Mouse (Mus musculus) lung, embryonic 14.5 days (tissue): ENCODE results near the gene Golga5. TPM values are rescaled to one million over a fixed set of nuclear protein-coding genes. Genes with fewer than 3 reads are reported as not detected.
A peak's percentile ranks its signal among the peaks of the same experiment; 100 is the strongest.

Experiments used
- ATAC-seq: fragments of 200-750 bp; cut with Nextera tagmentation; 2 replicates; pipeline ENCODE4 v1.8.0; 2017; ENCODE audit warnings: mild to moderate bottlenecking, moderate TSS enrichment, moderate library complexity; ENCODE audit not compliant: insufficient read depth
- DNase-seq: peaks from one replicate; pipeline ENCODE4 v3.0.0-alpha.2; 2015
- H3K27ac ChIP-seq: fragments of 300-500 bp; sonication (generic); 2 replicates; pipeline ENCODE4 v1.5.1; 2014; ENCODE audit warnings: low read depth, mild to moderate bottlenecking, moderate library complexity
- H3K27me3 ChIP-seq: fragments of 300-500 bp; sonication (generic); 2 replicates; pipeline ENCODE4 v1.6.1; 2014; ENCODE audit warnings: low read length, control low read depth; ENCODE audit not compliant: insufficient read depth
- H3K36me3 ChIP-seq: fragments of 300-500 bp; sonication (generic); 2 replicates; pipeline ENCODE4 v1.6.1; 2014; ENCODE audit warnings: control low read depth; ENCODE audit not compliant: insufficient read depth
- H3K4me1 ChIP-seq: fragments of 300-500 bp; sonication (generic); 2 replicates; pipeline ENCODE4 v1.6.1; 2014; ENCODE audit warnings: antibody characterized with exemption, control low read depth; ENCODE audit not compliant: insufficient read depth
- H3K4me2 ChIP-seq: fragments of 300-500 bp; sonication (generic); 2 replicates; pipeline ENCODE4 v1.6.1; 2014; ENCODE audit warnings: mild to moderate bottlenecking
- H3K4me3 ChIP-seq: fragments of 300-500 bp; sonication (generic); 2 replicates; pipeline ENCODE4 v1.5.1; 2014; ENCODE audit warnings: low read depth, low read length
- H3K9ac ChIP-seq: fragments of 300-500 bp; sonication (generic); 2 replicates; pipeline ENCODE4 v1.6.1; 2014
- H3K9me3 ChIP-seq: fragments of 300-500 bp; sonication (generic); 2 replicates; pipeline ENCODE4 v1.6.1; 2016; ENCODE audit warnings: low read depth, low read length, control low read depth
- CTCF ChIP-seq: IDR thresholded peaks from 2 replicates; pipeline ENCODE4 v1.5.1; 2016; ENCODE audit warnings: antibody characterized with exemption, low read depth
- WGBS: fragments of 180-500 bp; shearing (Covaris S2); extraction: QIAGEN DNeasy Blood & Tissue Kit; methylation state at CpG from one replicate; pipeline ENCODE4 v1.1.7; 2014; 5-methylcytosine and 5-hydroxymethylcytosine counted together
- polyA plus RNA-seq: library from polyadenylated mRNA; unstranded; fragments of >200 nt; fragmentation: Nextera tagmentation; extraction: Ambion mirVana; gene quantifications from 2 replicates; pipeline ENCODE4 v1.2.1, GENCODE M21; 2014

Gene Golga5
- 29.4 and 33.9 TPM in 2 replicates for polyA plus RNA-seq

GRCm38 (mm10) chr12:102468894-102469764, at the start of gene Golga5:
TSS of gene Golga5 (plus strand) at chr12:102469135.
- ATAC-seq (peak; percentile 98), DNase-seq (peak; percentile 99)
- H3K4me3 ChIP-seq = peak within 1 kb of the TSS; percentile 96
- H3K27me3 ChIP-seq = no peaks in the 10 kb centered on the region
- no peaks in the 10 kb centered on the region for H3K9me3 ChIP-seq
- under 1% methylated on average over 86 of the region's 86 CpGs for WGBS
- TF ChIP-seq CTCF = no peak
- no peaks in the 10 kb centered on the region for H3K4me1 ChIP-seq
- H3K27ac ChIP-seq = peak within 1 kb of the TSS; percentile 73
- H3K36me3 ChIP-seq = peaks cover 16% of the 10 kb centered on the region
- peak within 1 kb of the TSS; percentile 81 for H3K9ac ChIP-seq
- H3K4me2 ChIP-seq = peak within 1 kb of the TSS; percentile 81

- peak overlapping the region; percentile 15; the same call in 1 of the 2 replicates for H3K27ac ChIP-seq
- no peak overlapping the region for H3K4me2 ChIP-seq
- no peaks in the 10 kb centered on the region for H3K27me3 ChIP-seq
- no peak overlapping the region for H3K9ac ChIP-seq
- WGBS = 61% methylated on average over 3 of the region's 3 CpGs
- no peak overlapping the region for H3K4me3 ChIP-seq
- 0 out of 2 replicates have a peak, but pooled peaks cover 2% of the 10 kb centered on the region for H3K36me3 ChIP-seq
- no peak for ATAC-seq
- H3K4me1 ChIP-seq = no peaks in the 10 kb centered on the region
- TF ChIP-seq CTCF = no peak
- DNase-seq = no peak
- no peaks in the 10 kb centered on the region for H3K9me3 ChIP-seq
Measured at GRCm38 (mm10) chr12:102419544-102419943, 49.4 kb upstream of the Golga5 start.

- H3K9me3 ChIP-seq = no peaks in the 10 kb centered on the region
- H3K27ac ChIP-seq = no peak overlapping the region
- no peaks in the 10 kb centered on the region for H3K4me1 ChIP-seq
- DNase-seq (no peak), ATAC-seq (no peak)
- H3K4me3 ChIP-seq = no peak overlapping the region
- H3K36me3 ChIP-seq = no peaks in the 10 kb centered on the region
- TF ChIP-seq CTCF = no peak
- no peak overlapping the region for H3K4me2 ChIP-seq
- no peaks in the 10 kb centered on the region for H3K27me3 ChIP-seq
- WGBS = 78% methylated on average over 10 of the region's 10 CpGs
- no peak overlapping the region for H3K9ac ChIP-seq
Measured at GRCm38 (mm10) chr12:102420168-102420890, 48.6 kb upstream of the Golga5 start.

GRCm38 (mm10) chr12:102422065-102422464, 46.9 kb upstream of the Golga5 start:
- peak; percentile 58; the same call in 1 of the 2 replicates for ATAC-seq
- H3K4me3 ChIP-seq = no peak overlapping the region
- H3K4me1 ChIP-seq = no peaks in the 10 kb centered on the region
- H3K27ac ChIP-seq = no peak overlapping the region; the same call in 1 of the 2 replicates
- peak; percentile 42 for DNase-seq
- H3K4me2 ChIP-seq = no peak overlapping the region
- H3K9me3 ChIP-seq = no peaks in the 10 kb centered on the region
- no peak for TF ChIP-seq CTCF
- peaks cover 5% of the 10 kb centered on the region; the same call in 1 of the 2 replicates for H3K36me3 ChIP-seq
- no peak overlapping the region for H3K9ac ChIP-seq
- 69% methylated on average over 6 of the region's 6 CpGs for WGBS
- H3K27me3 ChIP-seq = no peaks in the 10 kb centered on the region

- Histone ChIP-seq H3K27ac (no peak overlapping the region), H3K36me3 (peaks cover 5% of the 10 kb centered on the region; the same call in 1 of the 2 replicates), H3K27me3 (no peaks in the 10 kb centered on the region), H3K9me3 (no peaks in the 10 kb centered on the region), H3K4me1 (no peaks in the 10 kb centered on the region), H3K4me3 (no peak overlapping the region), H3K9ac (no peak overlapping the region), H3K4me2 (no peak overlapping the region)
- no peak for DNase-seq
- ATAC-seq = no peak
- no peak for TF ChIP-seq CTCF
- WGBS = 78% methylated on average over 11 of the region's 11 CpGs
Measured at GRCm38 (mm10) chr12:102422623-102423320, 46.2 kb upstream of the Golga5 start.

- no peak for DNase-seq
- H3K9me3 ChIP-seq = no peaks in the 10 kb centered on the region
- no peak overlapping the region for H3K4me3 ChIP-seq
- no peaks in the 10 kb centered on the region for H3K27me3 ChIP-seq
- H3K4me1 ChIP-seq = no peaks in the 10 kb centered on the region
- H3K4me2 ChIP-seq = no peak overlapping the region
- ATAC-seq = no peak
- no peak overlapping the region for H3K27ac ChIP-seq
- WGBS = 84% methylated on average over 8 of the region's 8 CpGs
- H3K9ac ChIP-seq = no peak overlapping the region
- peaks cover 5% of the 10 kb centered on the region; the same call in 1 of the 2 replicates for H3K36me3 ChIP-seq
- TF ChIP-seq CTCF = no peak
Measured at GRCm38 (mm10) chr12:102423625-102424024, 45.3 kb upstream of the Golga5 start.
